Mouse (Mus musculus) inflammation-experienced regulatory T-cells, adult 6 months (primary cell): ENCODE data around the gene Spata19. TPM values are rescaled to one million over a fixed set of nuclear protein-coding genes. Genes with fewer than 3 reads are reported as not detected.

Experiments used
- ATAC-seq: one replicate; pipeline ENCODE4 v1.8.0; 2017
- polyA plus RNA-seq, 3 experiments: library from polyadenylated mRNA; unstranded; fragments of 100-300 nt; shearing (Covaris generic); gene quantifications; one replicate each; pipeline ENCODE4 v1.2.1; 2017

The Spata19 gene
- not detected for polyA plus RNA-seq

- no peak for ATAC-seq
Measured at GRCm38 (mm10) chr9:27396500-27396899, at the start of gene Spata19. Spata19 (plus strand) TSS chr9:27396800.

- ATAC-seq = no peak
Measured at GRCm38 (mm10) chr9:27353082-27353481, 43.5 kb upstream of the Spata19 start.

- no peak for ATAC-seq
Measured at GRCm38 (mm10) chr9:27357893-27358292, 38.7 kb upstream of the Spata19 start.

- ATAC-seq = no peak
Measured at GRCm38 (mm10) chr9:27367231-27367630, 29.4 kb upstream of the Spata19 start.

GRCm38 (mm10) chr9:27369108-27369507 is 27.5 kb upstream of the Spata19 start:
- ATAC-seq = no peak

GRCm38 (mm10) chr9:27375746-27376145 is 20.9 kb upstream of the Spata19 start:
- ATAC-seq = no peak

- ATAC-seq = no peak
Measured at GRCm38 (mm10) chr9:27386951-27387350, 9.6 kb upstream of the Spata19 start.

- no peak for ATAC-seq
Measured at GRCm38 (mm10) chr9:27401169-27401568, 4.6 kb downstream of the Spata19 start.

- ATAC-seq = no peak
Measured at GRCm38 (mm10) chr9:27409733-27410132, 13.1 kb downstream of the Spata19 start.

GRCm38 (mm10) chr9:27414058-27414460 is 17.5 kb downstream of the Spata19 start:
- ATAC-seq = no peak

GRCm38 (mm10) chr9:27424511-27424910 is 27.9 kb downstream of the Spata19 start:
- no peak for ATAC-seq

- no peak for ATAC-seq
Measured at GRCm38 (mm10) chr9:27428552-27428951, 32.0 kb downstream of the Spata19 start.

GRCm38 (mm10) chr9:27433301-27433700 is 36.7 kb downstream of the Spata19 start:
- no peak for ATAC-seq

GRCm38 (mm10) chr9:27435936-27436335 is 39.3 kb downstream of the Spata19 start:
- no peak for ATAC-seq

- no peak for ATAC-seq
Measured at GRCm38 (mm10) chr9:27437391-27438061, 40.9 kb downstream of the Spata19 start.

GRCm38 (mm10) chr9:27449780-27450422 is 53.3 kb downstream of the Spata19 start:
- no peak for ATAC-seq

Other genes starting within 250 kb of the Spata19 start
- gene Jam3, start 241.4 kb upstream of the Spata19 start, polyA plus RNA-seq = under 1 TPM in 2 of 3 experiments, not detected in 1; 0.74 to 0.95 TPM
- 1 to 10 TPM; 1.1 to 3.9 (median 2.6) TPM for gene Igsf9b, start 97.6 kb upstream of the Spata19 start, polyA plus RNA-seq